Mouse (Mus musculus) E14TG2a.4 (cell line): ENCODE results near the gene Wdr5.

Source experiments
- CTCF ChIP-seq: conservative IDR thresholded peaks from 2 replicates; pipeline ENCODE4 v1.5.1; 2014; ENCODE audit warnings: low read length
- POU5F1 ChIP-seq: IDR thresholded peaks from 2 replicates; pipeline ENCODE4 v1.6.1; 2014; ENCODE audit warnings: low read length, borderline replicate concordance

DNA sequence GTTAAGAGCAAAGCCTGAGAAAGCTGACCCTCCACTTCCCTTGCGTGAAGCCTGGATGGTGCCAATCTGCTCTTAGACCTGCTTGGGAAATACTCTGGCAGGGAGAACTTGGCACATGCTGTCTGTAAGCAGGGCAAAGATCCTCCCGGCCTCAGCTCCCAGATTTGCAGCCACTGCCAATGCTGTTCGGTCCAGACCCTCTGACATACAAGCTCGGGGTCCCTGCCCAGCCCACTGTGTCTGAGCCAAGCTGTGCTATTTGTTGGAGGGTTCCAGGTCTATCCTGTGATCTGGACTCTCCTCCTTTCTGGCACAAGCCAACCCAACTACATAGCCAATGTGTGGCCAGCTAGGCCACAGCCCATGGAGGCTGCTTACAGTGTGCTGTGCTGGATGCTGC lies 61.5 kb downstream of the Wdr5 start:
- TF ChIP-seq CTCF (no peak), POU5F1 (no peak)
